ENCODE assay signal across 8 mouse cellular contexts in genomic region chr11:70010961-70011360, GRCm38 (mm10).
"Had no signal": no experiment of that assay in that cellular context is flagged by ENCODE, and none has a peak within 500 bp of the region (broad histone marks: within the 10 kb centered on the region; RNA-seq: fewer than 3 reads in every experiment).

No protein-coding gene starts in this region.

- DNase-seq: liver, embryonic 13.5 days; liver, postnatal 0 days; lung, adult 2 months; lung, postnatal 14 days; lung, postnatal 36 days; right cerebral cortex, postnatal 14 days; thymus, adult 2 months; thymus, postnatal 25 days had no signal
